Mouse (Mus musculus): ENCODE measurements around the gene Serpina16.
"Not testable (repeated sequence)": the region's sequence is repeated elsewhere in the genome, so short reads cannot be mapped to it uniquely, and the experiment has no call there.

Serpina16 gene

GRCm38 (mm10) chr12:103676039-103676438, at the start of gene Serpina16:
Gene Serpina16 (minus strand): TSS chr12:103676139.
- DNase-seq (ENCODE audit: low read depth, low spot score): no peak

GRCm38 (mm10) chr12:103711537-103711936, 35.6 kb upstream of the Serpina16 start:
- no peak for DNase-seq (ENCODE audit: low read depth, low spot score)

DNA sequence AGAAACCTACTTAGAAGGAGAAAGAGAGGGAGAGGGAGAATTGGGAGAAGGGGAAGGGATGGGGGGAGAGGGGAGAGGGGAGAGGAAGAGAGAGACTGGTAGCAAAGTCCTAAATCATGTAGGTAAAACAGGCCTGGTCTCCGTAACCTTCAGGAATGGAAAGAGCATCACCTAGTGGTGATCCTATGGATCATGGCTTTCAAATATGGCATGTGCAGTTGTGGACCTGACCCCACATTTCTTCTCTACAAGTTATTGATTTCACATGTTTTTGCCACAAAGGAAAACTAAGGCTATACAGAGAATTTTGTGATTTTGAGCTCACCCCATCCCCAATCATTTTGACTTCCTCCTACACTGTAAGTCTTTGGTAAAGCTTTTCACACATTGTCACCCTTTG, 34.5 kb upstream of the Serpina16 start:
- DNase-seq (ENCODE audit: low read depth, low spot score): no peak

DNA sequence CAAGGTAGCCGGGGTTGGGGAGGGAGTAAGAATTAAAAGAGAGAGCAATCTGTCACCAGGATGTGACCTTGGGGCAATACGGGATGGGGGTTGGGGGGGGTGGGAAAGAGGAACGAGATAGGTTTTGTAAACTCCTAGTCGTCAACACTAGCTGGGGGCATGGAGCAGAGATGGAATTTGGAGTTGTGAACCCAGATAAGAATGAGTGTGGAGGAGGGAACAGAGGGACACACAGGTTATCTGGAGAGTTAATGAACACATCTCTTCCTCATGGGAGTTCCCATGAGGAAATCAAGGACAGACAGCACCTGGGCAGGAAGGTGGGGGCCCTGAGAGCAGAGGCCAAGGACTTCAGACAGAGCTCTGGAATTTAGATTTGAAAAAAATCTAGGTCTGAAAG, 30.2 kb upstream of the Serpina16 start:
- DNase-seq (ENCODE audit: low read depth, low spot score): no peak

- no peak for DNase-seq (ENCODE audit: low read depth, low spot score)
These were observed 29.6 kb upstream of the Serpina16 start for GRCm38 (mm10) chr12:103705547-103705946.

DNA sequence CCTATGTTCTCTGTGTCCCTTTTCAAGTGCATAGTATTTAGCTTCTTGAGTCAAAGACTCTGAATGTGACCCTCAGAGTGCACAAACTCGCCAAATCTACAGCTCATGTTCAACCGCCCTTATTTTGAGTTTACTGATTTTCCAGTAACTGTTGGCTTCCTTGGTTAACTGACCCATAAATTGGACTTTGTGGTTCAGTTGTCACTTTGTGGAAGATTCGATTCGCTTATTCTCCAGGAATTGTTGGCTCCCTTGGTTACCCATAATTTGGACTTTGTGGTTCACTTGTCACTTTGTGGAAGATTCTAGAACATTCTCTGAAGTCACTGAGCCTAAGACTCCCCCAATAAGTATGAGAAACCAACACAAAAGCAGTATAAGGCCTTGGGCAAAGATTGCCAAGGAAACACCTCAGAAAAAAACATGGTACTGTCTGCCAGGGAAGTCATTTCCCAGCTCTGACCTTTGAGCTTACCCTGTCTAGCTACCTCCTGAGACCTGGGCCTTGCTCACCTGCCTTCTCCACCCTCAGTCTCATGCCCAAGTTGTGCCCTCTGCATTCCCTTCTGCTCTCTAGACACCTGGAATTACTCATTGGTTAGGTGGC, 24.3 kb upstream of the Serpina16 start:
- no peak for DNase-seq (ENCODE audit: low read depth, low spot score)

- no peak for DNase-seq (ENCODE audit: low read depth, low spot score)
These were observed 19.5 kb upstream of the Serpina16 start, which contains the start of gene Serpina1f for GRCm38 (mm10) chr12:103695429-103695828. Gene Serpina1f (minus strand): TSS chr12:103695529.

DNA sequence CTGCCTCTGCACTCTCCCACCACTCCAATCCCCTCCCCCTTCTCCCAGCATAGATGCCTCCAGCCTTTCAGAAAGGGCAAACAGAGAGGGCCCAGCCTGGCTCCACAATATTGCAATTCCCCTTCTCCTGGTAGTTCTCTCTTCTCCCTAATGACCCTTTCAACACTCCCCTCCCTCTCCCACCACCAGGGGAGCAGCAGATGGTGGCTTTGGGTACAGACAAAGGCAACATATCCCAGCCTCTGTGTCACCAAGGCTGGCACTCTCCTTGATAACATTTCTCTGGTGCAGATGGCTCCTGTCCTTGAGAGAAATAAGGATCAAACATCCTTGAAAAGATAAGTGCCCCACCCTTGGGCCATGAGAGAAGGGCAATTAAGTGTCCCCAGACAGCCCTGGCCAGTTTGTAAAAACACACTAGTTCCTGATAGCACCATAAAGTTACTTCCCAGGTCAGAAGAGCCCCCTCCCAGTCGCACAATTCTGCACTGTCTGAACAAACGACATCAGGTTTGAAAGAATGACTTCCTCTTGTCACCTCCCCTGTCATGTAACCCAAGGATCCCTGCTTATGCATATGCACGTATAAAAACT, 12.4 kb upstream of the Serpina16 start:
- DNase-seq (ENCODE audit: low read depth, low spot score): no peak

GRCm38 (mm10) chr12:103687021-103687420, 11.1 kb upstream of the Serpina16 start:
- no peak for DNase-seq (ENCODE audit: low read depth, low spot score)

DNA sequence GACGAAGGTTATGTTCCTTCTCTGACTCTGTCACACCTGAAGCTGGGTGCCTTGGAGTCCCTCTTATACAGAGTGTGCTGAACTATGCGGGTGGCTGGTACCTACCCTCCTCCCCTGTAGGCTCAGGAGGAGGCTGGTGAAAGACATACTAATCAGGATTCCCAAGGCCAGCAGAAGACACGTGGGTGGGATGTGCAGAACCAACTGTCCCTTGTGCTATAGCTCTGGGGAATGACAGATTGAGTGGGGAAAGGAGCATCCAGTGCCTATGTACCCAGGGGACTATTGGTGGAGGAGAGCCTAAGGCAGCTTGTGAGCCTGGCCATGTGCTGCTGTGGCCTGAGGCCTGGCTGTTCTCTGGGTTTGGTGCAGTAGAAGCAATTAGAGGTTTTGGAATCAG, 10.1 kb upstream of the Serpina16 start:
- DNase-seq (ENCODE audit: low read depth, low spot score): no peak

- no peak for DNase-seq (ENCODE audit: low read depth, low spot score)
These were observed 9.4 kb upstream of the Serpina16 start for GRCm38 (mm10) chr12:103685386-103685785.

DNA sequence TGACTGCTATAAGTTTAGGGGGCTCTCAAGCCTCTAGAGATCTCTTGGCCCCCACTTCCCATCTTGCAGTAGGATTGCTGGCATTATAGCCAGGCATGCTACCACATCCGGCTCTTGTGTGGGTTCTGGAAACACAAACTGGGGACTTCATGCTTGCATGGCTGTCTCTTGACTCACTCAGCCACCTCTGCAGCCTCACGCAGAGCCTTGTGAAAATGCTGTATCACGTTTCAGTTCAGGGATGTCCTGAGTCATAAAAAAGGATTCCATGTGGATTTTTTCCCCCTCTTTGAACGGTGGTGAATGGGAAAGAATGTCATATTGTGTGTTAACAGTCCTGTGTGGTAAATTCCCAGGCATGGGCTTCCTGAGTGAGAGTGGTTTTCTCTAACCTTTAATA, 7.8 kb upstream of the Serpina16 start:
- no peak for DNase-seq (ENCODE audit: low read depth, low spot score)

DNA sequence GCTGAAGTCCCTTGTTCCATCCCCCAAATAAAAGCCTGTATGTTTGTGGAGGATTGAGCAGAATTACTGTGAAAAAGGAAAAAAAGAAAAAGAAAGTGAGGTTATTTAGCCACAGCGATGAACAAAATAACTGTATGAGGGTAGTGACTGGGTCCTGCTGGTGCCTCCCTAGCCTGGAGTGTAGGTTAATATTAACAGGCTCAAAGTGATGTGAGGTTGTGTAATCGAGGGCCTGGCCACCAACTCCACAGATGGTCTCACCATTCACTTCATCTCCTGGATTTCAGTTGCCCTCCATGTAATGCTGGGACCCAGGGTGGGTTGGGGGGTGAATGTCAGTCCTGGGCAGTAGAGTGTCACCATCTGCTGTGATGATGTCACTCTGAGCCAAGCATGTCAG, 5.8 kb upstream of the Serpina16 start:
- no peak for DNase-seq (ENCODE audit: low read depth, low spot score)

GRCm38 (mm10) chr12:103681169-103681568, 5.2 kb upstream of the Serpina16 start:
- DNase-seq (ENCODE audit: low read depth, low spot score): no peak

DNA sequence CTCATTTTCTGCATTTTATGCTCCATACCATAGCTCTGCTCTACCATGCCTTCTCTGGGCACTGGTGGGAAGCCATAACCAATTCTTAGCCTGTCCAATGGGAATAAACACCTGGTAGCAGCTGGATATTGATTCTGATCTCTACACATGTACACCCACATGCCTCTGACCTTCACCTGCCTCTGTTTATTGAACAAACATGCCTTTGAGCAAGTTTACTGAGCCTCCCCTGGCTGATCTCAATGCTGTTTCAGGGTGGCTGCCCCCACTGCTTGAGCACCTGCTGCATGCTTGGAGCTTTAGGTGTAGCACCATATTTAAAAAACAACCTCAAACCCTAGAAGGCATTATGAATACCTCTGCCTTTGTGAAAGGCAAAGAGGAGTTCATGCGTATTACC, 3.9 kb upstream of the Serpina16 start:
- DNase-seq (ENCODE audit: low read depth, low spot score): not testable (repeated sequence)

GRCm38 (mm10) chr12:103673179-103673578, 2.8 kb downstream of the Serpina16 start:
- no peak for DNase-seq (ENCODE audit: low read depth, low spot score)

DNA sequence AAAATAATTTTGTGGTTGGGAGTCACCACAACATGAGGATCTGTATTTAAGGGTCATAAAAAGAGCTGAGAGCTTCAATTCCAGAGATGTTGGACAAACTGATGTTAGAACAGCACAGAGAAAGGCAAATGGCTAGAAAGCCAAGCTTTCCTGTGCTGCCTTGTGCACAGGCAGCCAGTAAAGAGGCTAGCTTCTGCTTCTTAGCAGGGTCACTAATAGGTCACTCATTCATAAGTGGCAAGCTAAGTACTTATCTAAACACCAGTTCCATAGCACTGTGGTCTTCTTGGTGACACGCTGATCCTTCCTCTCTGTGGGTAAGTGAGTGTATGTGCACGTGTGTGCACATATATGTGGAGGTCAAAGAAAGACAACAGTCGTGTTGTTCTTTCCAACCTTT, 4.5 kb downstream of the Serpina16 start:
- DNase-seq (ENCODE audit: low read depth, low spot score): no peak

DNA sequence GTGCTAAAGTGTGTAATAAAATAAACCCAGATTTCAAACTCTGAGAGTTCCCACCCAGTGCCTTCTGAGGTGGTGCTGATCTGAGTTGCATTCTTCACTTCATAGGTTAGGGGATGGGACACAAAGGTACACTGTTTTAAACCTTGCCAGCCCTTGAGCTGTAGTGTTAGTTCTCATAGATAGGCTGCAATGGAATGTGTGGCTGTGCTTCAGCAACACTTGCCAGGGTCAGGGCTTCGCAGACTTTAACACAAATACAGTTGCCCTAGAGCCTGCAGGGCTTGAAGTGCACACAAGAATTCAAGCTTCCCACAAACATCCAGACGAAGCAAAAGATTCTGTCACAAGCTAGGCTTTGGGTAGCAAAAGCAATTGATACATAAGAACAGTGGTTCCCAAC, 5.0 kb downstream of the Serpina16 start:
- no peak for DNase-seq (ENCODE audit: low read depth, low spot score)

- DNase-seq (ENCODE audit: low read depth, low spot score): no peak
These were observed 5.6 kb downstream of the Serpina16 start for GRCm38 (mm10) chr12:103670344-103670743.

- DNase-seq (ENCODE audit: low read depth, low spot score): no peak
These were observed 10.7 kb downstream of the Serpina16 start for GRCm38 (mm10) chr12:103665286-103665685.

GRCm38 (mm10) chr12:103662053-103662452, 13.9 kb downstream of the Serpina16 start:
- not testable (repeated sequence) for DNase-seq (ENCODE audit: low read depth, low spot score)

DNA sequence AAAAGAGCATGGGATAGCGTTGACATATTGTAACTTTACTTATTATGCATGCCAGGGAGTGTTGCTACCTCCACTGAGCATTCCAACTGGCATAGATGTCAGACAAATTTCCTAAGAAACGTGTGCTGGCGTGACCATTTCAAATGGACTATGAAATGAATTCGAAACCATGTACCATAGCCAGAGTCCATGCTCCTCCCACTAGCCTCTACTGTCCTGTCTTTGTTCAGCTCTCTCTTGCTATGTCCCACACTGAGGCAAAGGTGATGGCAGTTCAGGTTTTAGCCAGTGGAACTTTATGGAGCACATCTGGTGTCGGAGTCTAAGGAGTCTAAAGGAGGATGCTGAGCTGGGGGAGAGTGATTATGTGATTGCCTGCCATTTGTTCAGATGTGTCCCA, 15.9 kb downstream of the Serpina16 start:
- DNase-seq (ENCODE audit: low read depth, low spot score): no peak

DNA sequence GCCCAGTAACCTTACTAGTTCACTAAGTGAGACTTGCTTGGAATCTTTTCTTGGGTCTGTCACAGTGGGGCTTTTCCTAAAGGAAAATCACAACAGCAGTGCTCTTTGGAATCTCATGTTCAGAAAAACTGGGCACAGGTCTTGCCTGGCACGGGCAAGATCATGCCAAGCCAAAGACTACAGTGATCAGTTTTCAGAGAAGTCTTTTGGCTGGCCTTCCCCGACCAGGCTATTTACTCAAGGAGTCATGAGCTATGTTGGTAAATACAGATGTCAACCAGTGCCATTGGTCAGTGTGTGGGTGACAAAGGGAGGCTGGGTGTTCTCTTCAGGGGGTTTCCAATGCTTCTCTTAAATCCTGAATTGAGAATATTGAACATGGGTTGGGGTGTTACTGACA, 16.8 kb downstream of the Serpina16 start:
- no peak for DNase-seq (ENCODE audit: low read depth, low spot score)

- DNase-seq (ENCODE audit: low read depth, low spot score): no peak
These were observed 17.9 kb downstream of the Serpina16 start for GRCm38 (mm10) chr12:103657991-103658390.

All from CD4-positive, CD25-positive, alpha-beta regulatory T cell, adult 2 months (primary cell).